Mouse (Mus musculus): ENCODE data around the gene Glcci1. TPM values are rescaled to one million over a fixed set of nuclear protein-coding genes. Genes with fewer than 3 reads are reported as not detected.

The Glcci1 gene
- total and polyA plus RNA-seq, 3 experiments, result 1.9 to 3.5 (median 2.4) TPM

- Histone ChIP-seq H3K4me1 (ENCODE audit: control insufficient read depth in 1 of 2, insufficient read depth in 2 of 2) (peaks cover 2 to 11% of the 10 kb centered on the region in 2 experiments), H3K4me2 (ENCODE audit: insufficient read depth, low read depth, poor library complexity, severe bottlenecking) (0 out of 2 replicates have a peak overlapping the region, but pooled peaks have one; percentile 36), H3K36me3 (replicated peaks in 1 of 2; ENCODE audit: control insufficient read depth in 1 of 2, insufficient read depth in 1 of 2, low read length in 1 of 2) (no peaks in the 10 kb centered on the region), H3K9ac (ENCODE audit: insufficient read depth, low read depth) (no peak overlapping the region), H3K27me3 (replicated peaks) (no peaks in the 10 kb centered on the region), H3K4me3 (replicated peaks in 1 of 3; ENCODE audit: low read depth in 2 of 3, low read length in 2 of 3, poor library complexity in 1 of 3) (no peak overlapping the region), H3K9me3 (replicated peaks; ENCODE audit: low read length) (no peaks in the 10 kb centered on the region), H3K27ac (ENCODE audit: insufficient read depth, low read depth) (no peak overlapping the region), H3K79me2 (replicated peaks; ENCODE audit: control insufficient read depth, extremely low read depth, insufficient read depth, poor library complexity, severe bottlenecking) (no peaks in the 10 kb centered on the region)
- TF ChIP-seq NELFE (IDR thresholded peaks at IDR 0.05; ENCODE audit: low read depth, low read length), result no peak
- TF ChIP-seq CTCF (conservative IDR thresholded peaks at IDR 0.05 in 1 of 2, IDR thresholded peaks at IDR 0.05 in 1 of 2; ENCODE audit: low read depth in 2 of 2, low read length in 2 of 2), result no peak
- peak; percentile 27; the same call in 1 of the 2 replicates for TF ChIP-seq TCF12 (IDR thresholded peaks at IDR 0.05; ENCODE audit: low read depth, low read length)
- TF ChIP-seq CHD1 (IDR thresholded peaks at IDR 0.05; ENCODE audit: low read depth, low read length), result no peak
- no peak for TF ChIP-seq MAX (IDR thresholded peaks at IDR 0.05; ENCODE audit: low read length)
- in situ Hi-C loops (cut with MboI; ENCODE audit: low pct_ligation_motif_present, low pct_unique_long_range_greater_than_20kb, low sequenced_read_pairs) (no loop called here), dilution Hi-C loops (cut with MboI; ENCODE audit: extremely low pct_ligation_motif_present, extremely low pct_unique_long_range_greater_than_20kb, low sequenced_read_pairs) (no loop called here)
- no peak for DNase-seq (ENCODE audit: extremely low read depth)
Measured at GRCm38 (mm10) chr6:8465388-8465787, 44.0 kb upstream of the Glcci1 start.

- Histone ChIP-seq H3K4me3 (replicated peaks in 1 of 3; ENCODE audit: low read depth in 2 of 3, low read length in 2 of 3, poor library complexity in 1 of 3) (no peak overlapping the region), H3K4me1 (ENCODE audit: control insufficient read depth in 1 of 2, insufficient read depth in 2 of 2) (peaks cover 2 to 11% of the 10 kb centered on the region in 2 experiments), H3K27ac (ENCODE audit: insufficient read depth, low read depth) (no peak overlapping the region), H3K9me3 (replicated peaks; ENCODE audit: low read length) (no peaks in the 10 kb centered on the region), H3K4me2 (ENCODE audit: insufficient read depth, low read depth, poor library complexity, severe bottlenecking) (no peak overlapping the region), H3K9ac (ENCODE audit: insufficient read depth, low read depth) (no peak overlapping the region), H3K79me2 (replicated peaks; ENCODE audit: control insufficient read depth, extremely low read depth, insufficient read depth, poor library complexity, severe bottlenecking) (no peaks in the 10 kb centered on the region), H3K36me3 (replicated peaks in 1 of 2; ENCODE audit: control insufficient read depth in 1 of 2, insufficient read depth in 1 of 2, low read length in 1 of 2) (no peaks in the 10 kb centered on the region), H3K27me3 (replicated peaks) (no peaks in the 10 kb centered on the region)
- DNase-seq (ENCODE audit: extremely low read depth), result no peak
- dilution Hi-C loops (cut with MboI; ENCODE audit: extremely low pct_ligation_motif_present, extremely low pct_unique_long_range_greater_than_20kb, low sequenced_read_pairs) (no loop called here), in situ Hi-C loops (cut with MboI; ENCODE audit: low pct_ligation_motif_present, low pct_unique_long_range_greater_than_20kb, low sequenced_read_pairs) (no loop called here)
- TF ChIP-seq ZNF384 (IDR thresholded peaks at IDR 0.05; ENCODE audit: low read depth, low read length) (no peak), TCF12 (IDR thresholded peaks at IDR 0.05; ENCODE audit: low read depth, low read length) (no peak), EP300 (IDR thresholded peaks at IDR 0.05; ENCODE audit: low read length) (no peak), ZC3H11A (IDR thresholded peaks at IDR 0.05; ENCODE audit: low read depth, low read length) (no peak), MAFK (IDR thresholded peaks at IDR 0.05; ENCODE audit: insufficient replicate concordance, low read length) (no peak), NRF1 (IDR thresholded peaks at IDR 0.05; ENCODE audit: low read depth, low read length) (no peak), ZMIZ1 (IDR thresholded peaks at IDR 0.05; ENCODE audit: low read depth, low read length) (no peak), KAT2A (IDR thresholded peaks at IDR 0.05; ENCODE audit: insufficient replicate concordance, low read length) (no peak), RAD21 (IDR thresholded peaks at IDR 0.05; ENCODE audit: low read depth, low read length) (no peak), SMC3 (IDR thresholded peaks at IDR 0.05; ENCODE audit: low read depth, low read length) (no peak), MEF2A (IDR thresholded peaks at IDR 0.05; ENCODE audit: borderline replicate concordance, low read depth, low read length) (no peak), USF2 (conservative IDR thresholded peaks at IDR 0.05; ENCODE audit: low read depth, low read length) (no peak), IRF4 (IDR thresholded peaks at IDR 0.05; ENCODE audit: low read depth, low read length) (no peak), TBP (conservative IDR thresholded peaks at IDR 0.05; ENCODE audit: low read depth, low read length) (no peak)
Measured at GRCm38 (mm10) chr6:8465985-8466384, 43.4 kb upstream of the Glcci1 start.
